Mouse (Mus musculus): Measurements from ENCODE around the gene Fndc5. TPM values are rescaled to one million over a fixed set of nuclear protein-coding genes. Genes with fewer than 3 reads are reported as not detected.

The Fndc5 gene
- polyA plus RNA-seq, 1 experiment from 2014 or later: 6.5 TPM

DNA sequence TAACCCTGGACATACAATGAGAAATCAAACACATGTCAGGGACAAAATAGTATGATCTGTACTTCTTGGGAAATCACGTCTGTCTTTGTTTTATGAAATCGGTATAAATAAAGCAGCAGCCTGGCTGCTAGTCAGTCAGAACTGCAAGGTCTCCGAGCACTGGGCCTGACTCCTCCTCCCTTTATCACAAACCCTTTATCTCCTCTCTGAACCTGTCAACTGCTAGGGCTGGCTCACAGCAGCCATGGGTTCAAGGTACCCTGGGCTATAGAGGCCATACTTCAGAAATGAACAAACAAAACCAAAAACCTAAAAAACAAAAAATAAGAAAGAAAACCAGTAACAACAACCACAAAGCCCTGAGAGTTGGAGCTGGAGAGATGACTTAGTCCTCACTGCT lies 21.8 kb downstream of the Fndc5 start:
- no peak overlapping the region for H3K27ac ChIP-seq
- no peak for ATAC-seq (ENCODE audit: low FRiP score)

DNA sequence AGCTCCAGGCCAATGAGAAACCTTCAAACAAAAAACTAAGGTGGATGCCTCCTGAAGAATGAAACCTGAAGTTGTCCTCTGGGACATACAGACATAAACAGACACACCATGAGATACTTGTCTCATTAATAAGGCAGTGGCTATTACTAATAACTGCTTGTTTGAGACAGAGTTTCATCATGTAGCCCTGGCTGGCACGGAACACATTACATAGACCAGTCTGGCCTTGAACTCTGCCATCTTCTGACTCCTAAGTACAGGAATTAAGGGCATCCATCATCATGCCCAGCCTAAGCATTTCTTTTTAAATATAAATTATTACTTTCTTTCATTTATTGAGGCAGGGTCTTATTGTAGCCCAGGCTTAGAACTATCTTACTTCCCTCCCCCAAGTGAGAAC lies 24.3 kb downstream of the Fndc5 start:
- no peak overlapping the region for H3K4me2 ChIP-seq
- H3K27ac ChIP-seq: no peak overlapping the region
- no peaks in the 10 kb centered on the region for H3K4me1 ChIP-seq (replicated peaks)
- peaks cover 37% of the 10 kb centered on the region for H3K36me3 ChIP-seq
- H3K4me3 ChIP-seq: no peak overlapping the region
- H3K9me3 ChIP-seq: no peaks in the 10 kb centered on the region
- no peaks in the 10 kb centered on the region for H3K27me3 ChIP-seq
- no peak for ATAC-seq (ENCODE audit: low FRiP score)
- 100% methylated on average over 1 of the region's 1 CpGs for WGBS
- no peak overlapping the region for H3K9ac ChIP-seq

More for the DNA sequence above, 21.8 kb downstream of the Fndc5 start:
- 71% methylated on average over 3 of the region's 3 CpGs for WGBS
- Histone ChIP-seq H3K36me3 (peaks cover 41% of the 10 kb centered on the region), H3K9me3 (no peaks in the 10 kb centered on the region), H3K27me3 (no peaks in the 10 kb centered on the region), H3K4me2 (no peak overlapping the region), H3K4me3 (no peak overlapping the region), H3K9ac (no peak overlapping the region), H3K4me1 (replicated peaks) (no peaks in the 10 kb centered on the region)

DNA sequence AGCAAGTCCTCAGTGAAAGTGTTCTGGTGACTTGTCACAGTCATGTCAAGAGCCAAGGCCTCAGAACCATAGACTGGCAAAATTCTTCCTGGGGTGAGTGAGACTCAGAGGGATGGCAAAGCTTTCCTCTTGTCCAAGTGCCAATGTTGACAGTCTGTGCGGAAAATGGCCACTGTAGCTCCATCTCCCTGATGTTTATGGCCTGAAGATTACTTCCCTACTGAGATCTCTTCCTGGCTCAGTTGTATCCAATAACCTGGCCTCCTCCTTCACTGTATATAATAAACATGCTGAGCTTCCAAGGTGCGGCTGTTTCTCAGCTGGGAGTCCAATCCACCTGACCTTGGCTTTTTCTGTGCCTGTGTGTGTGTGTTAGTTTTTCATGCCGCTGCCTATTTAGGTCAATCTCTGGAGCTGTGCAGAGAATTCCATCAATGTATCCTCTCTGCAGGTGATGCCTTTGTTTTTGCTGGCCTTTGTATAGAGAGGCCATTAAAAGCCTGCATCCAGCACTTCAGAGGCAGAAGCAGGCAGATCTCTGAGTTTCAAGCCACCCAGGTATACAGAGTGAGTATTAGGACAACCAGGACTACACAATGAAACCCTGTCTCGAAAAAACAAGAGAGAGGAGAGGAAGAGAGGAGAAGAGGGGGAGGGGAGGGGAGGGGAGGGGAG lies 24.9 kb downstream of the Fndc5 start:
- Histone ChIP-seq H3K27ac (no peak overlapping the region), H3K4me3 (no peak overlapping the region), H3K4me1 (replicated peaks) (no peaks in the 10 kb centered on the region), H3K4me2 (no peak overlapping the region), H3K27me3 (no peaks in the 10 kb centered on the region), H3K9me3 (no peaks in the 10 kb centered on the region), H3K9ac (no peak overlapping the region), H3K36me3 (peaks cover 35% of the 10 kb centered on the region)
- no peak for ATAC-seq (ENCODE audit: low FRiP score)
- 90% methylated on average over 4 of the region's 4 CpGs for WGBS

DNA sequence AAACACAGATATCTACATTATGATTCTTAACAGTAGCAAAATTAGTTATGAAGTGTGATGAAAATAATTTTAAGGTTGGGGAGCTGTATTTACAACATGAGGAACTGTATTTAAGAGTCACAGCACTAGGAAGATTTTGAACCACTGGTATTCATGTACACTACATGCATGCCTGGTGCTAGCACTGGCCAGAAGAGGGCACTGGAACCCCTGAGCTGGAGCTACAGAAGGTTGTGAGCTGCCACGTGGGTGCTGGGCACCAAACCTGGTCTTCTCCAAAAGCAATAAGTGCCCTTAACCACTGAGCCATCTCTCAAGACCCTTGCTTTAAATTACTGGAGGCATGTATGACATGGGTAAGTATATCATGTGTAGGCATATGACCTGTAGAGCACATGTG lies 35.7 kb downstream of the Fndc5 start:
- H3K27ac ChIP-seq: no peak overlapping the region
- no peak overlapping the region for H3K9ac ChIP-seq
- no peaks in the 10 kb centered on the region for H3K9me3 ChIP-seq
- H3K36me3 ChIP-seq: peaks cover 50% of the 10 kb centered on the region
- H3K4me1 ChIP-seq (replicated peaks): no peaks in the 10 kb centered on the region
- 80% methylated on average over 1 of the region's 1 CpGs for WGBS
- H3K4me3 ChIP-seq: no peak overlapping the region
- no peaks in the 10 kb centered on the region for H3K27me3 ChIP-seq
- no peak overlapping the region for H3K4me2 ChIP-seq
- no peak for ATAC-seq (ENCODE audit: low FRiP score)

DNA sequence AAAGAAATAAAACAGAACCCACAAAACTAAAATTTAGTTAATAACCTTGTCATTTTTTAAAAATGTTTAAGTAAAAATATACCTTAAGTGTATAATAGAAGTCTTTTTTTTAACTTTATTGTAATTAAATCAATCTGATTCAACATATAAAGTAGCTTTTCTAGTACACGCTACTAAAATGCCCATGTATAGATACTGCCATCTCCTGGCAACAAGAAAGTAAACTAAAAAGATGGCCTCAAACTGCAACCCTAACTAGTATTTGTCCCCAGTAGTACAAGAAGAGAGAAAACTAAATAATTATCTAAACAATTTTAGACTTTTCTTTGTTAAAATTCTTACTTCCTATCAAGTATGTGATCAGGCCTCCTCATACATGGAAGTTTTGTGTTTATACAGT lies 42.8 kb downstream of the Fndc5 start:
- no peaks in the 10 kb centered on the region for H3K9me3 ChIP-seq
- WGBS: 57% methylated on average over 1 of the region's 1 CpGs
- H3K4me1 ChIP-seq (replicated peaks): no peaks in the 10 kb centered on the region
- H3K4me3 ChIP-seq: no peak overlapping the region
- H3K27me3 ChIP-seq: no peaks in the 10 kb centered on the region
- peaks cover 34% of the 10 kb centered on the region for H3K36me3 ChIP-seq
- no peak overlapping the region for H3K4me2 ChIP-seq
- no peak overlapping the region for H3K27ac ChIP-seq
- no peak overlapping the region for H3K9ac ChIP-seq
- ATAC-seq (ENCODE audit: low FRiP score): no peak

DNA sequence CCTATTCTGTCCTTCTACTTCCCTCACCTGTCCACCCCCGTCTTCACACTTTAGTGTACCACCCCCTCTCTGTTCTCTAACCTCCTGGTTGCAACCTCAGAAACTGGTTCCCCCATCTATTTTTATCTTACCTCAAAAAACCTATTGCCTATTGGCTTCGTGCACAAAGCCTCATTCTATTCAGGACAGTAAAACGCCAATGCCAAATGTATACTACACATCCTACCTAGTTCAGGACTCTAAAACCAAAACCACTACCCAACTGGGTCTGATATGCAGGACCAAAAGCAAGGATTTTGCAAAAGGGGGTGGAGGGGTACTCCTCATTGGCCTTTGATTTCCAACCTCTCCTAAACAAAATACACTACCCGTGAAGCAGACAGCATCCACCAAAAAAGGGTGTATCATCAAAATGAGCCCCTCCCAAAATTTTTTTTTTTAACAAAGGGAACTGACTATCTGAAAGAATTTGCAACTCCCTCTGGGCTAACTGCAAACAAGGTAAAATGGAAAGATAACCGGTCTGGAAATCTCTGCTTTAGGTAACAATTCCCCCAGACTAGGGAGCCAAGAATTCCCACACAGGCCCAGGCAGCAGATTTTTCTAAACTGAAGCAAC lies 51.4 kb downstream of the Fndc5 start:
- no peaks in the 10 kb centered on the region for H3K27me3 ChIP-seq
- peaks cover 38% of the 10 kb centered on the region for H3K4me1 ChIP-seq (replicated peaks)
- WGBS: 44% methylated on average over 5 of the region's 5 CpGs
- ATAC-seq (ENCODE audit: low FRiP score): no peak
- peak overlapping the region; percentile 83 for H3K9ac ChIP-seq
- peaks cover 7% of the 10 kb centered on the region for H3K36me3 ChIP-seq
- H3K27ac ChIP-seq: no peak overlapping the region; the same call in 1 of the 2 replicates
- H3K4me2 ChIP-seq: peak overlapping the region; percentile 74
- no peaks in the 10 kb centered on the region for H3K9me3 ChIP-seq
- H3K4me3 ChIP-seq: peak overlapping the region; percentile 90

DNA sequence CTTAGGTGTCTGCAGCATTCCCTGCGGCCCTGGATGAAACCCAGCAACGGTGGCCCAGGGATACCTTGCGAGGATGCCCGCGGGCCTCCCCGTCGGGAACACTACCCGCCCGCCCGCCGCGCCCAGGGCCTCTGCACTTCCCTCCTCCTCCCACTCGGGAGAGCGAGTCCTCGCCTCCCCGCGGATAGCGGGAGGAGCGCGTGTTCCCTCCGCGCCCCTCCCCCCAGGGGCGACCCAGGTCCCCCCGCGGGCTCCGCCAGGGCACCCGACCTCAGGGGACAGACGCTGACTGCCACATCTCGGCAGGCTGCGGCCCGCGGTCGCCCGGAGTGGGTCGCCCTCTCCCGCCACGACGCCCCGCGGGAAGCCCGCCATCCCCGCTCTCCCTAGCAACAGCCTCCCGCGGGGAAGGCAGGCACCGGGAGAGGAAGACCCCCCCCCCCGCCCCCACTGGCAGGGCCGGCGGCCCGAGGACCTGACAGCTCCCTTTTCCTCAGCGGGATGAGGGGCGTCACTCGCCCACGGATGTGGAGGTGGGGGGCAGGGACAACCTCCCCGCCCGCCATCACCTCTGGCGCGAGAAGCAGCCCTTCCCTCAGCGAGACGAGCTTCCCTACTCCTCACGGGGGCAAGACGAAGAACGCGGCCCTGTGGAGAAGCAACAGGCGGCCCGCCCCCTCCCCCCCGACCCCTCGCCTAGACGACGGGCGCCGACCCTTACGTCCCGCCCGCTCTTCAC lies 52.2 kb downstream of the Fndc5 start:
- ATAC-seq (ENCODE audit: low FRiP score): peak; percentile 60
- 0% methylated on average over 42 of the region's 74 CpGs for WGBS

DNA sequence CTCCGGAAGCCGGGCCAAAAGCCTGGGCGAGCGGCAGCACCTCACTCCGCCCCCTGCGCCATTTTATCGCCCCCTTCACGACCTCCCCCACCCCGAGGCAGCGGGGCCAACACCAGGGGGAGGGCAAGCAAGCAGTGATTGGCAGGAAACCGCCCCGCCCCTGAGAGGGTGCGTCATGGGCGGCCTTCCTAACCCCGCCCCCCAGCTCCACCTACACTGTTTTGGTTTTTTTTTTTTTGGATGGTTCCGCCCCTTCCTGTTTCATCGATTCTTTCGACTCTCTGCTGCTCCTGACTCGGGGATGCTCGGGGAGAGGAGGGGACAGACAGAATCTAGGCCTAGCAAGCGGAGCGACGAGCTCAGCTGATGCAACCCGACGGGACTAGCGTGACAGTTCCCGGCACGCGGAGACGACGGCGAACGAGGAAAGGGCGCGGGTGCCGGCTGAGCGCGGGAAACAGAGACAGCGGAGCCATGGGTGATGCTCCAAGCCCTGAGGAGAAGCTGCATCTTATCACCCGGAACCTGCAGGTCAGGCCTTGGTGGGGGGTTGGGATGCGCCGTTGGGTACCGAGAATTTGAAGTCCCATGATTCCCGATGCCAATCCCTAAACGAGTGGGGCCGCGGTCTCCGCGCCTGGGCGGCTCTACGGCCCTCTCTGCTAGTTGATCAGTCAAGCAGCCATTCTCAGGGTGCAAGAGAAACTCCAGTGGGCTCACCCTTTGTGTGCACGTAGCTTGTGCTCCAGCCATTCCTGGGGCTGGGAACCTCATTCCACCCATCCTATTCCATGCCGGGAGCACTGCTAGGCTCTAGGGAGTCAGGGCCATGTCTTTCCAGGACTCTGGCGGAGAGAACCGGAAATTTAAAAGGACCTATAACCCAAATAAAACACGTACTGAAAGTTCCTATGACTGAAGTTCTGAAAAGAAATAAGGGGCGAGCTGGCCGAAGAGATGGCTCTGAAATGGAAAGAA lies 53.0 kb downstream of the Fndc5 start, which contains the start of the genes S100pbp and Yars:
S100pbp (minus strand) TSS at position 186 of the 978 bp plus-strand sequence.
Yars (plus strand) TSS at position 219 of the 978 bp plus-strand sequence.
- no peaks in the 10 kb centered on the region for H3K27me3 ChIP-seq
- peaks cover 18% of the 10 kb centered on the region for H3K36me3 ChIP-seq
- H3K9ac ChIP-seq: peak within 1 kb of the TSS; percentile 87
- H3K4me1 ChIP-seq (replicated peaks): peaks cover 41% of the 10 kb centered on the region
- peak within 1 kb of the TSS; percentile 90 for H3K4me3 ChIP-seq
- no peaks in the 10 kb centered on the region for H3K9me3 ChIP-seq
- H3K4me2 ChIP-seq: peak within 1 kb of the TSS; percentile 90
- peak within 1 kb of the TSS; percentile 92 for H3K27ac ChIP-seq
- ATAC-seq (ENCODE audit: low FRiP score): peak; percentile 88
- WGBS: under 1% methylated on average over 58 of the region's 58 CpGs

More for the DNA sequence above, 52.2 kb downstream of the Fndc5 start:
- Histone ChIP-seq H3K4me1 (replicated peaks) (peaks cover 38% of the 10 kb centered on the region), H3K9me3 (no peaks in the 10 kb centered on the region), H3K9ac (peak overlapping the region; percentile 83), H3K36me3 (peaks cover 13% of the 10 kb centered on the region), H3K27me3 (no peaks in the 10 kb centered on the region), H3K4me2 (peak overlapping the region; percentile 74), H3K27ac (peak overlapping the region; percentile 92), H3K4me3 (peak overlapping the region; percentile 90)

DNA sequence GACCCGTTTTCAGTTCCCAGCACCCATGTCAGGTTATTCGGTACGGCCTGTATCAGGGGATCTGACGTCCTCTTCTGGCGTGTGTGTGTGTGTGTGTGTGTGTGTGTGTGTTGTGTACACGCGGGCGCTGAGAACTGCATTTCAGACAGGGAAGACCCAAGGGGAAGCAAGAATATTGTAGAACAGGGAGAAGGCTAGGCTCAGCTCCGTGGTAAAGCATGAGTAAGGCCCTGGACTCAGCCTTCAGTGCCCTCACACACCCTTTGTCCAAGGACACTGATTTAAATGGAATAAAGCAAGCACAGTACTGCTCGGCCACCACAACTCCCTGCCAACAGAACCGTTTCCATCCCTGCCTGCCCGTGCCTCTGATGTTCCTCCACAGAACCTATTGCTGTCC lies 53.7 kb downstream of the Fndc5 start:
- peak overlapping the region; percentile 90 for H3K4me2 ChIP-seq
- 8% methylated on average over 12 of the region's 12 CpGs for WGBS
- H3K9me3 ChIP-seq: no peaks in the 10 kb centered on the region
- H3K4me1 ChIP-seq (replicated peaks): peaks cover 41% of the 10 kb centered on the region
- peak overlapping the region; percentile 87 for H3K9ac ChIP-seq
- H3K4me3 ChIP-seq: peak overlapping the region; percentile 90
- no peaks in the 10 kb centered on the region for H3K27me3 ChIP-seq
- ATAC-seq (ENCODE audit: low FRiP score): no peak
- peak overlapping the region; percentile 92 for H3K27ac ChIP-seq
- peaks cover 22% of the 10 kb centered on the region for H3K36me3 ChIP-seq

DNA sequence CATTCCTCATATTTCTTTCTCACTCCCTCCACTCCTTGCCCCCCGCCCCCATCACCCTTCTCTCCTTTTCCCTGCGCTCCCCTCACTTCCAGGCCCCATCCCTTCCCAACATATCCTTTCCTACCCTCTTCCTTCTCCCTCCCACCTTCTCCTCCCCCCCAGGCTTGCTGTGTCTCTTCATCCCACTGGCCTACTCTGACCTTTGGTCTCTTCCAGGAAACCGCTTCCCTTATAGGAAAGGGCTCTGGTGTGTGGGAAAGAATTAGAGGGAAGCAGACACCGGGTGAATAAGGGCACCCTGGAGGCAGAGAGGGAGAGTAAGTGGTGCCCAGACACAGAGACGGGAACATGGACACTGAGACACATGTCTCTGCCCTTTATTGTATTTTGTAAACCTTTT lies 54.9 kb downstream of the Fndc5 start:
- Histone ChIP-seq H3K9me3 (no peaks in the 10 kb centered on the region), H3K4me2 (no peak overlapping the region), H3K27ac (no peak overlapping the region), H3K4me3 (peak overlapping the region; percentile 90; the same call in 1 of the 2 replicates), H3K36me3 (peaks cover 31% of the 10 kb centered on the region), H3K27me3 (no peaks in the 10 kb centered on the region), H3K4me1 (replicated peaks) (peaks cover 41% of the 10 kb centered on the region), H3K9ac (peak overlapping the region; percentile 87)
- WGBS: 74% methylated on average over 5 of the region's 5 CpGs
- ATAC-seq (ENCODE audit: low FRiP score): no peak

All from hindbrain, embryonic 13.5 days (tissue).